Mouse (Mus musculus) kidney, postnatal 4 days (tissue): ENCODE results near the gene Nsdhl.

Source experiments
- DNase-seq, 2 experiments: peaks; one replicate each; pipeline ENCODE4 v3.0.0; 2021; ENCODE audit warnings: mixed read lengths in 2 of 2

Gene Nsdhl

GRCm38 (mm10) chrX:73003110-73003509, 84.8 kb downstream of the Nsdhl start:
- DNase-seq, result no peak

GRCm38 (mm10) chrX:73005678-73006077, 87.3 kb downstream of the Nsdhl start:
- DNase-seq, result no peak

DNA sequence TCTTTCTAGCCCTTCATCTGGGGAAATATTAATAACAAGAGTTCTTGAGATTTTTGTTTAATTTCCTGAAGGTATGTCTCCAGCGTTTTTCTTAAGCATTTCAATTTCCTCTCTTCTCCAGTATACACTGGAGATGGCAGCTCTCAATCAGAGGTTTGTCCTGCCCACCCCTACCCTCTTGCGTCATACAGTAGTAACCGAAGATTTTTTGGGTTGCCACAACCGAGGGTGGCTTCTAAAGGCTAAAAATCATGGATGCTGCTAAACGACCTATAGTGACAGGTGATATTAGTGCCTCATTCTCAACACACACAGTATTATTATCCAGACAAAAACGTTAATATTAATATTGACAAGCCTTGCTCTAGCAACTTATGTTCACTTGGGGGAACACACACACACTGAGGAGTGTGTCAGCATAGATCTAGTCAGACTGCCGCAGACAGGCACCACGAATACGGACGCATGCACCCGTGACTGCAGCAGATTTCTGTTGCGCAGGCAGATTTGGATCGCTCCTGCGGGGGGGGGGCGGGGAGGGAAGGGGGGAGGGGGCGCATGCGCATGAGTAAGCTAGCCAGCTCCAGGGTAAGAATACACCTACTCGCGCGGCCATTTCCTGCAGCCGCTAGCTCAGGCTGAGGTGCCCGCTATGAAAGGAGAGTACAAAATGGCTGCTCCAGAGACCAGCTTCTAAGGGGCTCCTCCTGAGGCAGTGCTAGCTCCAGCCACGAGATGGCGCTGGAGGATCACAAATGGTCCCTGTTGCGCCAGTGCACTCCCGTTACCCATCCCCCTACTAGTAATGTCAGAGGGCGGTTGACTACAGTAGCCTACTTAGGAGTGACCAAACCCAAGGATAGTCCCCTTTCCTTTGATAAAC, 89.5 kb downstream of the Nsdhl start:
- peak; percentile 92 for DNase-seq
